Mouse (Mus musculus): ENCODE results near the gene Hddc3. TPM values are rescaled to one million over a fixed set of nuclear protein-coding genes. Genes with fewer than 3 reads are reported as not detected.
"Not testable (repeated sequence)": the region's sequence is repeated elsewhere in the genome, so short reads cannot be mapped to it uniquely, and the experiment has no call there.

The Hddc3 gene
- 40.5 and 41.8 TPM in 2 replicates for polyA plus RNA-seq (2012; rRNA removed)

GRCm38 (mm10) chr7:80342858-80343257 lies at the start of gene Hddc3:
TSS of gene Hddc3 (plus strand) at chr7:80343104.
- peak; percentile 91 for DNase-seq (ENCODE audit: low read depth)

GRCm38 (mm10) chr7:80294062-80294763 lies 48.7 kb upstream of the Hddc3 start, which contains the start of gene Prc1:
TSS of gene Prc1 (plus strand) at chr7:80294450.
- DNase-seq (ENCODE audit: low read depth): peak; percentile 70

- no peak for DNase-seq (ENCODE audit: low read depth)
These were observed 47.9 kb upstream of the Hddc3 start for GRCm38 (mm10) chr7:80294764-80295648.

GRCm38 (mm10) chr7:80296462-80296861 lies 46.4 kb upstream of the Hddc3 start:
- DNase-seq (ENCODE audit: low read depth): no peak

- no peak for DNase-seq (ENCODE audit: low read depth)
These were observed 45.9 kb upstream of the Hddc3 start for GRCm38 (mm10) chr7:80297041-80297440.

- DNase-seq (ENCODE audit: low read depth): no peak
These were observed 44.1 kb upstream of the Hddc3 start for GRCm38 (mm10) chr7:80298754-80299153.

- no peak for DNase-seq (ENCODE audit: low read depth)
These were observed 43.3 kb upstream of the Hddc3 start for GRCm38 (mm10) chr7:80299568-80299967.

- no peak for DNase-seq (ENCODE audit: low read depth)
These were observed 41.4 kb upstream of the Hddc3 start for GRCm38 (mm10) chr7:80301522-80301921.

- no peak for DNase-seq (ENCODE audit: low read depth)
These were observed 35.1 kb upstream of the Hddc3 start for GRCm38 (mm10) chr7:80307766-80308165.

GRCm38 (mm10) chr7:80310771-80311170 lies 32.1 kb upstream of the Hddc3 start:
- no peak for DNase-seq (ENCODE audit: low read depth)

GRCm38 (mm10) chr7:80315733-80316132 lies 27.2 kb upstream of the Hddc3 start:
- DNase-seq (ENCODE audit: low read depth): no peak

GRCm38 (mm10) chr7:80317439-80318115 lies 25.3 kb upstream of the Hddc3 start:
- no peak for DNase-seq (ENCODE audit: low read depth)

- DNase-seq (ENCODE audit: low read depth): no peak
These were observed 24.2 kb upstream of the Hddc3 start for GRCm38 (mm10) chr7:80318670-80319069.

GRCm38 (mm10) chr7:80319846-80320496 lies 22.9 kb upstream of the Hddc3 start:
- no peak for DNase-seq (ENCODE audit: low read depth)

GRCm38 (mm10) chr7:80323336-80323735 lies 19.6 kb upstream of the Hddc3 start:
- no peak for DNase-seq (ENCODE audit: low read depth)

- DNase-seq (ENCODE audit: low read depth): no peak
These were observed 18.7 kb upstream of the Hddc3 start, which contains the start of gene Rccd1 for GRCm38 (mm10) chr7:80324043-80324815. TSS of gene Rccd1 (minus strand) at chr7:80324454.

GRCm38 (mm10) chr7:80324816-80325119 lies 18.1 kb upstream of the Hddc3 start:
- not testable (repeated sequence) for DNase-seq (ENCODE audit: low read depth)

GRCm38 (mm10) chr7:80325292-80325868 lies 17.5 kb upstream of the Hddc3 start:
- DNase-seq (ENCODE audit: low read depth): no peak

GRCm38 (mm10) chr7:80326076-80326475 lies 16.8 kb upstream of the Hddc3 start:
- no peak for DNase-seq (ENCODE audit: low read depth)

- DNase-seq (ENCODE audit: low read depth): no peak
These were observed 12.6 kb upstream of the Hddc3 start for GRCm38 (mm10) chr7:80330278-80330677.

- DNase-seq (ENCODE audit: low read depth): no peak
These were observed 11.5 kb upstream of the Hddc3 start for GRCm38 (mm10) chr7:80331433-80331832.
